Mouse (Mus musculus) heart, adult 10 weeks (tissue): ENCODE data around the gene H2afx. TPM values are rescaled to one million over a fixed set of nuclear protein-coding genes. Genes with fewer than 3 reads are reported as not detected.

Experiments
- polyA plus RNA-seq: library from polyadenylated mRNA; stranded (reverse); fragments of 350-450 nt; fragmentation: Illumina TruSeq; extraction: RNeasy Lipid Tissue Mini Kit (QIAGEN cat#74804); gene quantifications from one replicate; pipeline ENCODE4 v1.2.3, GENCODE M21; 2014; ENCODE audit warnings: low read depth, low replicate concordance

The H2afx gene
- 8.9 TPM for polyA plus RNA-seq

DNA sequence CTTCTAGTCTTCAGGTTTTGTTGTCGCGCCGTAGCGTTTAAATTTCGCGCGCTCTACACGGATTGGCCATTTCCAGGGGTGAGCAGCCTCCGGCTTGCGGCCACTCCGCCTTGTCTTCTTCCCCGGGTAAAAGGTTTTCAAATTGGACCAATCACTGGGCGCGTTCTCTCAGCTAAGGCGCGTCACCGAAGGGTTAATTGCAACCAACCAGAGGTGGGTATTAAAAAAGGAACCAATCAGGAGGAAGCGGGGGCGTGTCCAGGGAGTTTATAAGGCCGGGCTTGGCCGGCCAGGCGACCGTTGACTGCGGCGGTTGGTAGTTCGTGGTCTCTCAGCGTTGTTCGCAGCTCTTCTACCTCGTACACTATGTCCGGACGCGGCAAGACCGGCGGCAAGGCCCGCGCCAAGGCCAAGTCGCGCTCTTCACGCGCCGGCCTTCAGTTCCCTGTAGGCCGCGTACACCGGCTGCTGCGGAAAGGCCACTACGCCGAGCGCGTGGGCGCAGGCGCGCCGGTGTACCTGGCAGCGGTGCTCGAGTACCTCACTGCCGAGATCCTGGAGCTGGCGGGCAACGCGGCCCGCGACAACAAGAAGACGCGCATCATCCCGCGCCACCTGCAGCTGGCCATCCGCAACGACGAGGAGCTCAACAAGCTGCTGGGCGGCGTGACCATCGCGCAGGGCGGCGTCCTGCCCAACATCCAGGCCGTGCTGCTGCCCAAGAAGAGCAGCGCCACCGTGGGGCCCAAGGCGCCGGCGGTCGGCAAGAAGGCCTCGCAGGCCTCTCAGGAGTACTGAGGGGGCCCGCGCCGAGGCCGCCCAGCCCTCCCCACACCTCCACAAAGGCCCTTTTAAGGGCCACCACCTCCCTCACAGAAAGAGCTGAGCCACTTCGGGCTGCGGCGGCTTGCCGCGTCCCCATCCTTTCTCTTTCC is at the start of gene H2afx:
H2afx (plus strand) TSS at position 299 of the 935 bp plus-strand sequence.

GRCm38 (mm10) chr9:44288076-44288958 is 46.2 kb upstream of the H2afx start, which contains the start of gene Abcg4:
TSS of gene Abcg4 (minus strand) at chr9:44288615.

GRCm38 (mm10) chr9:44305466-44306079 is 28.9 kb upstream of the H2afx start, which contains the start of gene Hinfp:
TSS of gene Hinfp (minus strand) at chr9:44305671.

DNA sequence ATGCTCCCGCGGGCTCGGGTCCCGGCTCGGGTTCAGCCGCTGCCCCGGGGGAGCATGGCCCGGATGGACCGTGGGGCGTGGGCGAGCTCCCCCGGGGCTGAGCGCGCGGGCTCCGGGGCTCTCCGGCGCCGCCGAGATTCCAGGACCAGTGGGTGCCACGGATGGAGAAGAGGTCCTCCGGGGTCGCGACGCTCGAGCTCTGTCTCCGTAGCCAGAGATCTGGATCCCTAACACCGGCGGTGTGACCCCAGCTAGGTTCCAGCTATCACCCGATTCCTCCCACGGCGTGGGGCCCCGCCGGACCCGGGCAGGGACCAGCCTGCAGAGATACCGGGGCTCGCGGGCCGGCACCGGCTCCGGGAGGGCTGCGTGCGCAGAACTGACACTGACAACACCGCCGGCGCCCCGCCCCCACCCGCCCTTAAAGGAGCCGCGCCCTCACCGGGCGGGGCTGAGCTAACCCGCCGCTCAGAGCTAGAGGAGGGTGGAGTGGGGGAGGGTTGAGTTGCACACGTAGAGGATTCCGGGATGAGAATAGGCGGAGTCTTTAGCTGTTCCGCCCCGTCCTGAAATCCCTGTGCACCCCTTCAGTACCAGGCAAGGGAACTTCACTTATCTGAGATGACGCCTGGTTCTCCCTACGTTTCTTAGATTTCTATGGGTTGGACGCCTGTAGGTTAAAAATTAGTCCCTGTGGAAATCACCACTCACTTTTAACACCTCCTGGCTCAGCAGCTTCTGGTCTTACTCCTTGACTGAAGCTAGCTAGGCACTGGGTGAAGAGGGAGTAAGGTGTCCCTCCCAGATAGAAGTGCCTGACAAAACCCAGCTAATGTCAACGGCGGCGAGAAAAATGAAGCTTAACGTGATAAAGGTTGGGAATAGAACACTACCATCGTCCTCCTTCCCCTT is 14.4 kb upstream of the H2afx start, which contains the start of gene C2cd2l:
C2cd2l (minus strand) TSS at position 399 of the 912 bp plus-strand sequence.

GRCm38 (mm10) chr9:44325768-44326370 is 8.6 kb upstream of the H2afx start, which contains the start of gene Dpagt1:
TSS of gene Dpagt1 (plus strand) at chr9:44326019.

GRCm38 (mm10) chr9:44343781-44344421 is 9.4 kb downstream of the H2afx start, which contains the start of gene Hmbs:
TSS of gene Hmbs (minus strand) at chr9:44344228.

DNA sequence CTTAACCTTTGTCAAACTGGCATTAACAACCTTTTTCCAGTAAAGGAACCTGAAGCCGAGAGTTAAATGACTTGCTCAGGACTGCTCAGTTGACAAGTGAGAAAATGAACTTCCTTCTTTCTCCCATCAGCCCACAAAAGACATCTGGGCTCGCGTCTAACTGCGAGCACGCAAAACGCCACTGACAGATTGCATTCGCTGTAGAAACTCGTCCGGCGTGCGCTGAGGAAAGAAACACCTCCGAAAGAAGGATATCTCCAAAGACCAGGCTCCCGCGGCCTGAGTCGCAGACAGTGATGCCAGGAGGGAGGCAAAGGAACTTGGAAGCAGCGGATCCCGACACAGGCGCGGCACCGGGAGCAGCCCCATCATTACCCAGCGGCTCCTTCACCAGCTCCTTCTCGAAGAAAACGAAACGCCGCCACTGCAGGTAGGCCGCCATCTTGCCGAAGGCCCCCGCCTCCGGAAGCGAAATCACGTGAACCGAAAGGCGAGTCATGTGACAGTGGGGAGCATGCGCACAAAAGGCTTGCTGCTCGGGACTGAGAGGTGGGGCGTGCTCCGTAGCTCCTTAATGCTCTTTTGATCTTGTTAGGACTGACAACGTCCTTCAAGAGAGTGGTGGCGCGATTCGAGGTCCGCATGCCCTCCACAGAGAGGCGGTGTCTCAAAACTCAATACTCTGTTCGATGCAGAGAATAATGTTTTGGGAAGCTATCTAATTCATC is 26.9 kb downstream of the H2afx start, which contains the start of gene Vps11:
Vps11 (minus strand) TSS at position 481 of the 728 bp plus-strand sequence.

GRCm38 (mm10) chr9:44379054-44379834 is 44.8 kb downstream of the H2afx start, which contains the start of gene Hyou1:
TSS of gene Hyou1 (plus strand) at chr9:44379490.

Other genes with a start within 250 kb of the H2afx start
- gene Mfrp, start 233.0 kb upstream of the H2afx start, polyA plus RNA-seq: not detected
- gene C1qtnf5, start 227.4 kb upstream of the H2afx start, polyA plus RNA-seq: 5.8 TPM
- gene Gm49380, start 221.2 kb upstream of the H2afx start, polyA plus RNA-seq: 0.18 TPM
- gene Rnf26, start 221.2 kb upstream of the H2afx start, polyA plus RNA-seq: 5.6 TPM
- gene Mcam, start 200.2 kb upstream of the H2afx start, polyA plus RNA-seq: 45.0 TPM
- 9.4 TPM for gene Cbl, start 100.6 kb upstream of the H2afx start, polyA plus RNA-seq
- gene Ccdc153, start 94.0 kb upstream of the H2afx start, polyA plus RNA-seq: not detected
- gene Pdzd3, start 83.2 kb upstream of the H2afx start, polyA plus RNA-seq: 2.5 TPM
- 13.5 TPM for gene Nlrx1, start 66.1 kb upstream of the H2afx start, polyA plus RNA-seq
- gene Abcg4, start 46.1 kb upstream of the H2afx start, polyA plus RNA-seq: 0.47 TPM
- gene Hinfp, start 29.0 kb upstream of the H2afx start, polyA plus RNA-seq: 7.7 TPM
- gene C2cd2l, start 14.4 kb upstream of the H2afx start, polyA plus RNA-seq: 16.3 TPM
- gene Dpagt1, start 8.7 kb upstream of the H2afx start, polyA plus RNA-seq: 17.7 TPM
- gene Hmbs, start 9.5 kb downstream of the H2afx start, polyA plus RNA-seq: 44.7 TPM
- gene Vps11, start 27.0 kb downstream of the H2afx start, polyA plus RNA-seq: 19.6 TPM
- 24.8 TPM for gene Hyou1, start 44.8 kb downstream of the H2afx start, polyA plus RNA-seq
- 25.1 TPM for gene Slc37a4, start 62.2 kb downstream of the H2afx start, polyA plus RNA-seq
- 932 TPM for gene Rps25, start 72.4 kb downstream of the H2afx start, polyA plus RNA-seq
- gene Trappc4, start 72.9 kb downstream of the H2afx start, polyA plus RNA-seq: 48.1 TPM
- 13.8 TPM for gene Ccdc84, start 83.9 kb downstream of the H2afx start, polyA plus RNA-seq
- not detected for gene Foxr1, start 106.4 kb downstream of the H2afx start, polyA plus RNA-seq
- gene Upk2, start 120.3 kb downstream of the H2afx start, polyA plus RNA-seq: not detected
- gene Bcl9l, start 148.1 kb downstream of the H2afx start, polyA plus RNA-seq: 22.5 TPM
- gene Cxcr5, start 227.2 kb downstream of the H2afx start, polyA plus RNA-seq: 0.39 TPM